Mouse (Mus musculus): Measurements from ENCODE around the gene Ggct.

- no peak for TF ChIP-seq CTCF (IDR thresholded peaks at IDR 0.05; ENCODE audit: borderline replicate concordance, insufficient read depth, low read depth, low read length)
- TF ChIP-seq POLR2A (IDR thresholded peaks at IDR 0.05; ENCODE audit: borderline replicate concordance, insufficient read depth, low read length), result no peak
These were observed 5.0 kb upstream of the Ggct start for GRCm38 (mm10) chr6:54997726-54998125.
